Mouse (Mus musculus): Measurements from ENCODE around the gene Smad1. TPM values are rescaled to one million over a fixed set of nuclear protein-coding genes. Genes with fewer than 3 reads are reported as not detected.

Gene Smad1
- polyA plus RNA-seq, 1 experiment from 2014 or later, result 58.0 TPM

- peaks cover 46% of the 10 kb centered on the region for H3K36me3 ChIP-seq
- H3K9me3 ChIP-seq, result no peaks in the 10 kb centered on the region
- H3K4me1 ChIP-seq, result peaks cover 43% of the 10 kb centered on the region
- peak overlapping the region; percentile 28; the same call in 1 of the 2 replicates for H3K27ac ChIP-seq
- WGBS, result 53% methylated on average over 6 of the region's 6 CpGs
- no peak overlapping the region for H3K4me3 ChIP-seq
- H3K27me3 ChIP-seq, result no peaks in the 10 kb centered on the region
- H3K4me2 ChIP-seq, result no peak overlapping the region
- ATAC-seq (ENCODE audit: insufficient number of reproducible peaks, insufficient read depth, low FRiP score, low TSS enrichment, low read depth), result no peak
- no peak overlapping the region for H3K9ac ChIP-seq
These were observed 30.2 kb downstream of the Smad1 start for GRCm38 (mm10) chr8:79369163-79369562.

- no peak for ATAC-seq (ENCODE audit: insufficient number of reproducible peaks, insufficient read depth, low FRiP score, low TSS enrichment, low read depth)
- H3K27ac ChIP-seq, result no peak overlapping the region
- peaks cover 45% of the 10 kb centered on the region for H3K4me1 ChIP-seq
- H3K9ac ChIP-seq, result no peak overlapping the region
- H3K36me3 ChIP-seq, result peaks cover 54% of the 10 kb centered on the region
- H3K27me3 ChIP-seq, result no peaks in the 10 kb centered on the region
- H3K4me3 ChIP-seq, result no peak overlapping the region
- H3K4me2 ChIP-seq, result no peak overlapping the region
- no peaks in the 10 kb centered on the region for H3K9me3 ChIP-seq
- WGBS, result 75% methylated on average over 4 of the region's 4 CpGs
These were observed 31.4 kb downstream of the Smad1 start for GRCm38 (mm10) chr8:79367959-79368358.

- WGBS, result 77% methylated on average over 12 of the region's 12 CpGs
- no peaks in the 10 kb centered on the region for H3K9me3 ChIP-seq
- H3K4me1 ChIP-seq, result peaks cover 45% of the 10 kb centered on the region
- H3K9ac ChIP-seq, result no peak overlapping the region
- H3K27ac ChIP-seq, result no peak overlapping the region
- peaks cover 54% of the 10 kb centered on the region for H3K36me3 ChIP-seq
- no peaks in the 10 kb centered on the region for H3K27me3 ChIP-seq
- no peak overlapping the region for H3K4me2 ChIP-seq
- no peak for ATAC-seq (ENCODE audit: insufficient number of reproducible peaks, insufficient read depth, low FRiP score, low TSS enrichment, low read depth)
- H3K4me3 ChIP-seq, result no peak overlapping the region
These were observed 32.0 kb downstream of the Smad1 start for GRCm38 (mm10) chr8:79367350-79367749.

- peaks cover 48% of the 10 kb centered on the region for H3K36me3 ChIP-seq
- no peaks in the 10 kb centered on the region for H3K9me3 ChIP-seq
- no peak overlapping the region for H3K4me2 ChIP-seq
- no peak overlapping the region for H3K27ac ChIP-seq
- H3K27me3 ChIP-seq, result no peaks in the 10 kb centered on the region
- H3K4me3 ChIP-seq, result no peak overlapping the region
- H3K4me1 ChIP-seq, result peaks cover 45% of the 10 kb centered on the region
- WGBS, result 94% methylated on average over 9 of the region's 9 CpGs
- no peak overlapping the region for H3K9ac ChIP-seq
- no peak for ATAC-seq (ENCODE audit: insufficient number of reproducible peaks, insufficient read depth, low FRiP score, low TSS enrichment, low read depth)
These were observed 33.1 kb downstream of the Smad1 start for GRCm38 (mm10) chr8:79366227-79366626.

- Histone ChIP-seq H3K9me3 (no peaks in the 10 kb centered on the region), H3K9ac (no peak overlapping the region), H3K4me2 (no peak overlapping the region), H3K27ac (no peak overlapping the region), H3K4me1 (peaks cover 42% of the 10 kb centered on the region), H3K36me3 (peaks cover 43% of the 10 kb centered on the region), H3K4me3 (no peak overlapping the region), H3K27me3 (no peaks in the 10 kb centered on the region)
- no peak for ATAC-seq (ENCODE audit: insufficient number of reproducible peaks, insufficient read depth, low FRiP score, low TSS enrichment, low read depth)
- WGBS, result 90% methylated on average over 3 of the region's 3 CpGs
These were observed 33.6 kb downstream of the Smad1 start for GRCm38 (mm10) chr8:79365707-79366106.

GRCm38 (mm10) chr8:79364806-79365205, 34.5 kb downstream of the Smad1 start:
- WGBS, result 86% methylated on average over 8 of the region's 8 CpGs
- Histone ChIP-seq H3K27ac (no peak overlapping the region), H3K4me2 (no peak overlapping the region), H3K27me3 (no peaks in the 10 kb centered on the region), H3K9ac (no peak overlapping the region), H3K4me1 (peaks cover 42% of the 10 kb centered on the region), H3K36me3 (peaks cover 34% of the 10 kb centered on the region), H3K9me3 (no peaks in the 10 kb centered on the region), H3K4me3 (no peak overlapping the region)
- ATAC-seq (ENCODE audit: insufficient number of reproducible peaks, insufficient read depth, low FRiP score, low TSS enrichment, low read depth), result no peak

- WGBS, result 73% methylated on average over 2 of the region's 2 CpGs
These were observed 36.9 kb downstream of the Smad1 start for GRCm38 (mm10) chr8:79362430-79362829.

GRCm38 (mm10) chr8:79360774-79361527, 38.4 kb downstream of the Smad1 start:
- peaks cover 30% of the 10 kb centered on the region for H3K4me1 ChIP-seq
- WGBS, result 76% methylated on average over 6 of the region's 6 CpGs
- no peak overlapping the region for H3K4me3 ChIP-seq
- H3K9ac ChIP-seq, result no peak overlapping the region
- H3K9me3 ChIP-seq, result no peaks in the 10 kb centered on the region
- peaks cover 29% of the 10 kb centered on the region for H3K36me3 ChIP-seq
- no peak overlapping the region for H3K4me2 ChIP-seq
- ATAC-seq (ENCODE audit: insufficient number of reproducible peaks, insufficient read depth, low FRiP score, low TSS enrichment, low read depth), result no peak
- H3K27me3 ChIP-seq, result no peaks in the 10 kb centered on the region
- H3K27ac ChIP-seq, result no peak overlapping the region

More at GRCm38 (mm10) chr8:79362430-79362829, 36.9 kb downstream of the Smad1 start:
- no peak overlapping the region for H3K27ac ChIP-seq
- H3K4me1 ChIP-seq, result peaks cover 21% of the 10 kb centered on the region
- ATAC-seq (ENCODE audit: insufficient number of reproducible peaks, insufficient read depth, low FRiP score, low TSS enrichment, low read depth), result no peak; the same call in 1 of the 2 replicates
- H3K9ac ChIP-seq, result no peak overlapping the region
- H3K27me3 ChIP-seq, result no peaks in the 10 kb centered on the region
- H3K4me3 ChIP-seq, result no peak overlapping the region
- no peak overlapping the region for H3K4me2 ChIP-seq
- peaks cover 29% of the 10 kb centered on the region for H3K36me3 ChIP-seq
- no peaks in the 10 kb centered on the region for H3K9me3 ChIP-seq

- H3K4me3 ChIP-seq, result no peak overlapping the region
- no peak overlapping the region for H3K9ac ChIP-seq
- ATAC-seq (ENCODE audit: insufficient number of reproducible peaks, insufficient read depth, low FRiP score, low TSS enrichment, low read depth), result no peak
- H3K4me1 ChIP-seq, result peaks cover 37% of the 10 kb centered on the region
- no peak overlapping the region for H3K27ac ChIP-seq
- WGBS, result 75% methylated on average over 9 of the region's 9 CpGs
- H3K36me3 ChIP-seq, result peaks cover 27% of the 10 kb centered on the region
- H3K27me3 ChIP-seq, result no peaks in the 10 kb centered on the region
- H3K4me2 ChIP-seq, result no peak overlapping the region
- H3K9me3 ChIP-seq, result no peaks in the 10 kb centered on the region
These were observed 39.0 kb downstream of the Smad1 start for GRCm38 (mm10) chr8:79360302-79360701.

- H3K27ac ChIP-seq, result peak overlapping the region; percentile 60
- H3K4me2 ChIP-seq, result peak overlapping the region; percentile 34
- ATAC-seq (ENCODE audit: insufficient number of reproducible peaks, insufficient read depth, low FRiP score, low TSS enrichment, low read depth), result peak; percentile 80
- no peaks in the 10 kb centered on the region for H3K9me3 ChIP-seq
- H3K9ac ChIP-seq, result peak overlapping the region; percentile 11; the same call in 1 of the 2 replicates
- no peak overlapping the region for H3K4me3 ChIP-seq
- peaks cover 40% of the 10 kb centered on the region for H3K4me1 ChIP-seq
- H3K27me3 ChIP-seq, result no peaks in the 10 kb centered on the region
- peaks cover 43% of the 10 kb centered on the region for H3K36me3 ChIP-seq
- WGBS, result 25% methylated on average over 16 of the region's 16 CpGs
These were observed 43.4 kb downstream of the Smad1 start for GRCm38 (mm10) chr8:79355721-79356434.

- Histone ChIP-seq H3K4me3 (no peak overlapping the region), H3K4me2 (no peak overlapping the region), H3K36me3 (peaks cover 52% of the 10 kb centered on the region), H3K27ac (0 out of 2 replicates have a peak overlapping the region, but pooled peaks have one; percentile 44), H3K27me3 (no peaks in the 10 kb centered on the region), H3K9me3 (no peaks in the 10 kb centered on the region), H3K4me1 (peaks cover 42% of the 10 kb centered on the region), H3K9ac (no peak overlapping the region)
- no peak for ATAC-seq (ENCODE audit: insufficient number of reproducible peaks, insufficient read depth, low FRiP score, low TSS enrichment, low read depth)
- 65% methylated on average over 7 of the region's 7 CpGs for WGBS
These were observed 45.3 kb downstream of the Smad1 start for GRCm38 (mm10) chr8:79354009-79354408.

- WGBS, result 85% methylated on average over 8 of the region's 8 CpGs
- ATAC-seq (ENCODE audit: insufficient number of reproducible peaks, insufficient read depth, low FRiP score, low TSS enrichment, low read depth), result no peak
- H3K4me2 ChIP-seq, result no peak overlapping the region
- H3K4me1 ChIP-seq, result peaks cover 42% of the 10 kb centered on the region
- H3K4me3 ChIP-seq, result no peak overlapping the region
- no peaks in the 10 kb centered on the region for H3K27me3 ChIP-seq
- peaks cover 59% of the 10 kb centered on the region for H3K36me3 ChIP-seq
- H3K27ac ChIP-seq, result no peak overlapping the region
- no peak overlapping the region for H3K9ac ChIP-seq
- no peaks in the 10 kb centered on the region for H3K9me3 ChIP-seq
These were observed 47.4 kb downstream of the Smad1 start for GRCm38 (mm10) chr8:79351916-79352315.
